Mouse (Mus musculus) erythroblast, embryonic 14.5 days (primary cell): Measurements from ENCODE around the gene Gm960.

Experiments
- GATA1 ChIP-seq: IDR thresholded peaks from 2 replicates; pipeline ENCODE4 v1.6.1; 2012; ENCODE audit warnings: low read length, inconsistent platforms, mixed read lengths
- TAL1 ChIP-seq: IDR thresholded peaks from 3 replicates; pipeline ENCODE4 v1.6.1; 2012; ENCODE audit warnings: low read length, inconsistent platforms, mixed read lengths

DNA sequence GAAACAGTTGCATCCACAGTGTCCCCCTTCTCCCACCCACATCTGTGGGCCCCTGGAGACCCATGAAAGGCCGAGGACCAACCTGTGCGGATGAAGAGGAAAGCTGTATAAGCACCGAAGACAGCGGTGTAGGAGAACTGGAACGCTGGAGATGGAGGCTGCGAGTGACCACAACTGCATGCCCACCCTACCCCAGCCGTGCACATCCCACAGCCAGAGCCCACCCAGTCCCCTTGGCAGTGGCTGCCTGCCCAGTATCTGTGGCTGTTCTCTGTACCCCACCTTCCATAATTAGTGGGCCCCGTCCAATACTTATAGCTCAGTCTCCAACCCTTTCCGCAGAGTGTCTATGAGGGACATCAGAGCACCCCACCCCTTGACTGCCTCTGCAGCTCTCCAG, 75.0 kb downstream of the Gm960 start:
- TF ChIP-seq GATA1, result no peak
- no peak for TF ChIP-seq TAL1
